Mouse (Mus musculus) olfactory bulb, adult 2 months (tissue): ENCODE results near the gene Fam72a. TPM values are rescaled to one million over a fixed set of nuclear protein-coding genes. Genes with fewer than 3 reads are reported as not detected.

Experiments used
- H3K27ac ChIP-seq: fragments of 200-500 bp; 2 replicates; pipeline ENCODE4 v1.5.1; 2012; ENCODE audit warnings: low read depth, low read length; ENCODE audit not compliant: insufficient read depth
- H3K4me1 ChIP-seq: fragments of 200-500 bp; 2 replicates; pipeline ENCODE4 v1.6.1; 2012; ENCODE audit warnings: low read length; ENCODE audit not compliant: control insufficient read depth, insufficient read depth
- H3K4me3 ChIP-seq: fragments of 200-500 bp; 2 replicates; pipeline ENCODE4 v1.5.1; 2012; ENCODE audit warnings: mild to moderate bottlenecking, low read depth, low read length, moderate library complexity; ENCODE audit not compliant: insufficient read depth
- CTCF ChIP-seq: fragments of 200-500 bp; IDR thresholded peaks from 2 replicates; pipeline ENCODE4 v1.5.1; 2012; ENCODE audit warnings: low read depth, mild to moderate bottlenecking, low read length, moderate library complexity; ENCODE audit not compliant: insufficient read depth
- POLR2A ChIP-seq: fragments of 200-500 bp; IDR thresholded peaks from 2 replicates; pipeline ENCODE4 v1.6.1; 2012; ENCODE audit warnings: mild to moderate bottlenecking, low read depth, low read length, moderate library complexity; ENCODE audit not compliant: insufficient read depth
- WGBS: fragments of 180-500 bp; shearing (Covaris S2); methylation state at CpG from one replicate; pipeline ENCODE4 v1.1.7; 2018; 5-methylcytosine and 5-hydroxymethylcytosine counted together
- polyA plus RNA-seq: library from polyadenylated mRNA; stranded (reverse); fragments of >200 nt; gene quantifications from 2 replicates; pipeline ENCODE4 v1.2.4, GENCODE M21; 2012; ENCODE audit warnings: low replicate concordance; ENCODE audit not compliant: missing spikeins, insufficient read depth, insufficient read length

Gene Fam72a
- polyA plus RNA-seq, 1 experiment = not detected

GRCm38 (mm10) chr1:131541903-131542302, 14.2 kb downstream of the Fam72a start:
- H3K4me3 ChIP-seq = no peak overlapping the region
- H3K27ac ChIP-seq = no peak overlapping the region
- no peak for TF ChIP-seq POLR2A
- no peak for TF ChIP-seq CTCF
- WGBS = 86% methylated on average over 5 of the region's 5 CpGs
- H3K4me1 ChIP-seq = no peaks in the 10 kb centered on the region

GRCm38 (mm10) chr1:131543886-131544565, 16.3 kb downstream of the Fam72a start:
- 85% methylated on average over 7 of the region's 7 CpGs for WGBS
- Histone ChIP-seq H3K27ac (no peak overlapping the region), H3K4me3 (no peak overlapping the region), H3K4me1 (no peaks in the 10 kb centered on the region)
- no peak for TF ChIP-seq POLR2A
- TF ChIP-seq CTCF = no peak

- Histone ChIP-seq H3K27ac (no peak overlapping the region), H3K4me1 (no peaks in the 10 kb centered on the region), H3K4me3 (no peak overlapping the region)
- 85% methylated on average over 13 of the region's 13 CpGs for WGBS
- TF ChIP-seq POLR2A (no peak), CTCF (no peak)
These were observed 19.3 kb downstream of the Fam72a start for GRCm38 (mm10) chr1:131546798-131547690.

DNA sequence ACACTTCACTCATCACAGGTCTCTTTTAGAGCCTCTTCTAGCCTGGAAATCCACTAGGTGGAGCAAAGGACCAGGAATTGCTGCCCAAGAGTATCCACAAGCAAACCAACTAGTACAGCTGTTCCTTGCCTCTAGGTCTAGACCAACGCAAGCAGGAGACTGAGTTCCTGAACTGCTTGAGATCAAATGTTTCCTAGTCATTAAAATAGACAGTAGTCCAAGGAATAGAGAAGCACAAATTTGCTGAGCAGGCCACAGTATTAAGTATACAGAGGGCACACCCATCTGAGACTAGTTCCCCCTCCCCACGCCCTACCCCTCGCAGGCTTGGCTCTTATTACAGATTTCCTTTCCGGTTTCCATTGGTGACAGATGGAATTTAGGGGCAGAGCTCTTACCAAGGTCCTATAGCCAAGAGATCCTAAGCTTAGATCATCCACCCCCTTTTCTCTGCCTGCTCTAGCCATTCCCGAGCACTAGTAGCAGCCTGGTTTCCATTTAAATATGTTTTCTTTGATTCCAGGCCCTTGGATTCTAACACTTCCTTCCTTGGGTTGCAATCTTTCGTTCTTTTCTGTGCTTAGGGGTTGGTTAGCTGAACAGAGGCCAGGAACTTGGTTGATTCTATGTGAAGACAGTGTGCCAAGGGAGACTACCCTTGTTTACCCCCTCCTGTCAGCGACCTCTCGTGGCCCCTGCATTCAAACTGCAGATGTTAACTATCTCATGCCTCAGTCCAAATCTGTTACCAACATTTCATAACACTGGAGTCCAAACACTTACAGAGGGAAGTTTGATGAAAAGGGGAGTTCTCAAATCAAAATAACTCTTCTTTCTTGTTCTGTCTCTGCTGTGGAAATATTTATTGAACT, 21.0 kb downstream of the Fam72a start:
- no peak overlapping the region for H3K27ac ChIP-seq
- WGBS = 48% methylated on average over 8 of the region's 8 CpGs

GRCm38 (mm10) chr1:131551956-131552355, 24.3 kb downstream of the Fam72a start:
- WGBS = 92% methylated on average over 2 of the region's 2 CpGs
- TF ChIP-seq POLR2A (no peak), CTCF (no peak)
- Histone ChIP-seq H3K4me3 (no peak overlapping the region), H3K27ac (no peak overlapping the region), H3K4me1 (peaks cover 3% of the 10 kb centered on the region; the same call in 1 of the 2 replicates)

More for the DNA sequence above, 21.0 kb downstream of the Fam72a start:
- Histone ChIP-seq H3K4me1 (no peaks in the 10 kb centered on the region), H3K4me3 (no peak overlapping the region)
- no peak for TF ChIP-seq CTCF

- Histone ChIP-seq H3K27ac (no peak overlapping the region), H3K4me3 (no peak overlapping the region), H3K4me1 (peaks cover 3% of the 10 kb centered on the region; the same call in 1 of the 2 replicates)
- TF ChIP-seq CTCF (no peak), POLR2A (no peak)
These were observed 25.7 kb downstream of the Fam72a start for GRCm38 (mm10) chr1:131553428-131553827.

GRCm38 (mm10) chr1:131555042-131555812, 27.5 kb downstream of the Fam72a start:
- Histone ChIP-seq H3K4me3 (no peak overlapping the region), H3K27ac (peak overlapping the region; percentile 9; the same call in 1 of the 2 replicates), H3K4me1 (peaks cover 3% of the 10 kb centered on the region; the same call in 1 of the 2 replicates)
- WGBS = 0% methylated on average over 13 of the region's 13 CpGs
- no peak for TF ChIP-seq POLR2A
- 0 out of 2 replicates have a peak, but pooled peaks have one; percentile 22 for TF ChIP-seq CTCF

- TF ChIP-seq CTCF = no peak
- no peak for TF ChIP-seq POLR2A
- no peak overlapping the region for H3K4me3 ChIP-seq
- H3K4me1 ChIP-seq = no peaks in the 10 kb centered on the region
- no peak overlapping the region for H3K27ac ChIP-seq
These were observed 32.8 kb downstream of the Fam72a start for GRCm38 (mm10) chr1:131560500-131560899.
